Mouse (Mus musculus) megakaryocyte progenitor cell, adult 5-6 weeks (primary cell): ENCODE measurements around the gene Carns1. TPM values are rescaled to one million over a fixed set of nuclear protein-coding genes. Genes with fewer than 3 reads are reported as not detected.
"Not testable (repeated sequence)": the region's sequence is repeated elsewhere in the genome, so short reads cannot be mapped to it uniquely, and the experiment has no call there.

Source experiments
- ATAC-seq: replicated peaks from 2 replicates; pipeline ENCODE4 v1.8.0; 2016; ENCODE audit warnings: mild to moderate bottlenecking, moderate TSS enrichment, inconsistent platforms; ENCODE audit not compliant: poor library complexity
- total RNA-seq, 2 experiments: library from RNA; stranded (forward) in 1 of 2; stranded (reverse) in 1 of 2; fragments of 157-497, 149-512 nt in 1 of 2; fragments of 200-1000 nt in 1 of 2; gene quantifications; 2 replicates each; pipeline versions ENCODE4 v1.2.3 to v1.2.4; 2015 to 2017

Carns1 gene
- total RNA-seq, 2 experiments from 2014 or later, result 1.0 to 2.4 TPM

DNA sequence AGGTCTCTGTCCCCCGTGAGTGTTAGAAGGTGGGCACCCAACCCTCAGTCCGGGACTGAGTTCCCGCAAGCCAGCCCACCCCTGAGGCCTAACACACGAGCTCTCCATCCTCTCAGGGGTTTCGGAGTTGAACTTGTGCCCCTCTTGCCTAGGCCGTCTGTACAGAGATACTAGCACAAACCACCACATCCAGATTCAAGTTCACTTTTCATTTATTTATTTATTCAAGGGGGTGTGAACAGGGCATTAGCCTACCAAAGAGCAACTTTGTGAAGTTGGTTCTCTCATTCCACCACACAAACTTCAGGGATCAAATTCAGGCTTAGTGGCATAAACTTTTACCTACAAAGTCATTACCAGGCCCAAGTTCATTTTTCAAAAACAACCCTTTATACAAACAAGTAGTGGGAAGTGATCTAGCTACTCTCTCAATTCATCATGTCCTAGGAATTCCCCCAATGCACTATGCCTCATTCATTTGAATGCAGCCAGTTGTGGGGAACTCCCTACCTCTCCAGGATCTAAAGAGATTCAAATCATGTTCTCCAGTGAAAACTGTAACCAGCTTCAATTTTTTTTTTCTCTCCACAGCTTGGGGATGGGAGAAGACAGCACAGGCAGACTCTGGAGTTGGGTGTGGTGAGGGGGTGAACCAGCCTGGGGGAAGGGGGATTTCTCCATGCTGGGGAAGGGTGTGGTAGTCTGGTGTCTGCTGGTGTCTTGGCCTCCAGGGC, 39.9 kb downstream of the Carns1 start:
- not testable (repeated sequence) for ATAC-seq

GRCm38 (mm10) chr19:4134354-4134753, 40.9 kb downstream of the Carns1 start:
- ATAC-seq, result no peak

DNA sequence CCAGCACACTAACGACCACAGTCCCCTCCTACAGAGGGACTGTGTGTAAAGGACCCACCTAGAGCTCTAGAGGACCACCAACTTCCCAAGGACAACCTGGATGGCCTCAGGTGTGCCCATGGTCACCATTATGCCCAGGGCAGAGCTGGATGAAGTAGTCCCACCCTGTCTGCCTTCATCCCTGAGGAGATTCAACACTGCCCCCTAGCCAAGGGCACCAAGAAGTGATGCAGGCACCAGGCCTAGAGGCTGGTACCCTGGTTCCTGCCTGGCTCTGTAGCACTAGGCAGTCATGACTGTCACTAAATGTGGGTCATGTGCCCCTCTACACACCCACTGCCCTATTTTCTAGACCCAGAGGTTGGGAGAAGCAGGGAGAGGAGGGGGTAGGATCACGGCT, 43.5 kb downstream of the Carns1 start:
- ATAC-seq, result peak; percentile 45; the same call in 1 of the 2 replicates

DNA sequence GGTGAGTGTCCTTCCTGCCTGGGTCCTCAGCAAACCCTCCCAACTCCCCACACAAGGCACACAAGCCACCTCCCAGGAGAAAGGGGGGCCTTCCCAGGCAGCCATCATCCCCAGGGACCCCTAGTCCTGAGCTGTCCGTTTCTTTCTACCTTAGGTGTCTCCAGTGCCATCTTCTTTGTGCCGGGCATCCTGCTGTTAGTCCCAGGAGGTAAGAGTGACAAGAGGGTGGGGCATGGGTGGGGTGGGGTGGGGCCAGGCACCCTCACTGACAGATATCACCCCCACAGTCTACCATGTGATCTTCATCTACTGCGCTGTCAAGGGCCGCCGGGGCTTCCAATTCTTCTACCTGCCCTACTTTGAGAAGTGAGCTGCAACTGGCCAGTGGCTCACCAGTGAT, 44.2 kb downstream of the Carns1 start:
- peak; percentile 48 for ATAC-seq

GRCm38 (mm10) chr19:4130106-4130505, 45.2 kb downstream of the Carns1 start:
- no peak for ATAC-seq

DNA sequence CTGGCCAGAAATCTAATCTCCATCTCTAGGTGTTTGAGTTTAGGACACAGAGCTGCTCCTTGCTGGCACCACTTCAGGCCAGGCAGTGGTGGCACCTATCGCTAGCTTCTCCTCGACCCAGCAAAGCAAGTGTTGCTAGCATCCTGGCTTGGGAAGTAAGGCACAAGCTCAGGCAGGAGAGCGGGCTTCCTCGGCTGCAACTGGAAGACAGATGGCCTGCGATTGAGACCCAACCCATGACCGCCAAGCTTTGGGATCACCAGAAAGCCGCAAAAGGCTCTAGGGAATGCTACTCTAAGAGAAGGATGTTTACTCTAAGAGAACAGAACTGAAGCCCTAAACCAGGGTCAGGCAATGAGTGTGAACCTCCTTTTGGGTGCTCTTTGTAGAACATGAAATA, 45.8 kb downstream of the Carns1 start:
- ATAC-seq, result no peak

GRCm38 (mm10) chr19:4126759-4127495, 48.4 kb downstream of the Carns1 start:
- no peak for ATAC-seq

DNA sequence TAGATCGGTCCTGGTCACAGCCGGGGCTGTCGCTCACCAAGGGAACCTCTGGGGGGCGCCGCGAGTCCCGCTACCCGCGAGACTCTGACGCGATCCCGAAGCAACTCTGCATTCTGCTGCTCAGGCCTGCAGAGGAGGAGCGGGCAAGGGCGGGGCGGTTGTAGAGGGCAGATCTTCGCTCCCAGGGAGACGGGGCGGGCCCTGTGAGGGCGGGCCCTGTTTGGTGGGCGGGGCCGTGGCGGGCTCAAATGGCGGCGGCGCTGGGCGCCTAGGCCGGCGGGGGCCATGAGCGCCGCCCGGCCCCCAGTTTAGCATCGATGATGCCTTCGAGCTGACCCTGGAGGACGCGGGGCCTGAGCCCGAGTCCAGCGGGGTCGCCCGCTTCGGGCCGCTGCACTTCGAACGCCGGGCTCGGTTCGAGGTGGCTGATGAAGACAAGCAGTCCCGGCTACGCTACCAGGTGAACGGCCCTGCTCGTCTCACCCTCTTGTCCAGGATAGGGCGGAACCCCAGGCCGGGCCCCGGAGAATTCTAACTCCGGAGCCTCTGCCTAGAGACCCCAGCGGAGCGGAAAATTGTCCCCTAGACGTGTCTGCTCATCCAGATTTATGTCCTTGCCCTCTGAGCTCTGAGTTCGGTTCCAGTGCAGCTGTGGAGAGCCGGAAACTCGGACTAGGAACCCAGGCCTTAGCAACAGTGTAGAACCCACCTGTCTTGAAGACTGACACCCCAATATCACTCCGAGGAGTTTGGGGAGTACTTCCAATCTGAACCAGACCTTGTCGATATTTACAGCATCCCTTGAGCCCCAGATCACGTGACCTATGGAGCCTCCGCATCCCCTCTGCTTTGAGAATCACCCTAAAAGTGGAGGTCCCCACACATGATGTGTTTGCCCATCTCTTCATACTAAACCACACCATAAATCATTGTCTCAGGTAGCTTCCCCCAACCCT, 49.3 kb downstream of the Carns1 start, which contains the start of gene Aip:
TSS of gene Aip (minus strand) at position 118 of the 956 bp plus-strand sequence.
- ATAC-seq, result peak; percentile 78

DNA sequence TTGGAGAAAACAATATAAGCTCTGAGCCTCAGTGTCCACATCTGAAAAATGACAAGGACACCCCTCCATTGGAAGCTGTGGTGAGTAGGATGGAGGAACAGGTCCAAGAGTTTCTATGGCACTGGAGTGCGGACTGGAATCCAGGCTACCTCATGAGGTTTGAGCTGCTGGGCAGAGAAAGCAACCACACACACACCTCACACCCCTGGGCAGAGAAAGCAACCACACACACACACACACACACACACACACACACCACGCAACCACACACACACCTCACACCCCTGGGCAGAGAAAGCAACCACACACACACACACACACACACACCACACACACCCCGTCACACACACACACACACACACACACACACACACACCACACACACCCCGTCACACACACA, 50.0 kb downstream of the Carns1 start:
- not testable (repeated sequence) for ATAC-seq

DNA sequence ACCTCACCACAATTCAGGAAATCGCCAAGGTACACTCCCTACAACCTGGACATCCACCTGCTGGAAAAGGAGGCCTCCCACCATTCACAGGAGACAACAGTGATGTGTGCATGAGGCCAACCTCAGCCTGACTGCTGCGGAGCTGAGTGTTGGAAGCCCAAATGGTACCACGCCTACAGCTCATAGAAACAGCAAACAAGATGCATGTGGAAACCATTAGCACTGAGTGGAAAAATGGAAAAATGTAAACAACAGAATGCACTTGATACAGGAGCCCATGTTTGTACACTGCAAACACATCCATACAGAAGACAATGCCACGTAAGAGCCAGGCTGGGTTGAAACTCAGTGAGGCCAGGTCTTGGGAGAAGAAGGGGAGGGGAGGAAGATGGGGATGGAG, 50.8 kb downstream of the Carns1 start:
- no peak for ATAC-seq

- ATAC-seq, result no peak
Observed at GRCm38 (mm10) chr19:4122411-4123370, 52.6 kb downstream of the Carns1 start.

- ATAC-seq, result not testable (repeated sequence)
Observed at GRCm38 (mm10) chr19:4121896-4122295, 53.4 kb downstream of the Carns1 start.

GRCm38 (mm10) chr19:4121097-4121805, 54.0 kb downstream of the Carns1 start:
- ATAC-seq, result peak; percentile 75

GRCm38 (mm10) chr19:4120496-4120895, 54.8 kb downstream of the Carns1 start:
- no peak for ATAC-seq

GRCm38 (mm10) chr19:4119716-4120487, 55.4 kb downstream of the Carns1 start:
- ATAC-seq, result no peak

DNA sequence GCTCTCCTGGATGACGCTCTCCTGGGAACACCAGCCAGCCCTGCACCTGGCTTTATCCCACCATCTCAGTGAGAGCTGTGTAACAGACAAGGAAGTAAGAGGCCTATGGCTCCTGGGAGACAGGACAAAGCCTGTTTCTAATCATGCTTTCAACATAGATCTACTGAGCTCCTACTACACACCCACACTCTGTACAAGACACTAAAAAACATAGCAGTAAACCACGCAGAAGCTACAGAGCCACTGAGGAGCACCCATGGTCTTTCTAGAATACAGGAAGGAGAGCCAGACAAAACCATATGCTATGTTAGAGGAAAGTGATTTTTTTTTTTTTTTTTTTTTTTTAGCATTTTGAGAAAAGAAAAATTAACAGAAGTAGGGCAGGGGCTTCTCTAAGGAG, 56.9 kb downstream of the Carns1 start:
- no peak for ATAC-seq

- ATAC-seq, result no peak
Observed at GRCm38 (mm10) chr19:4117006-4117405, 58.3 kb downstream of the Carns1 start.

DNA sequence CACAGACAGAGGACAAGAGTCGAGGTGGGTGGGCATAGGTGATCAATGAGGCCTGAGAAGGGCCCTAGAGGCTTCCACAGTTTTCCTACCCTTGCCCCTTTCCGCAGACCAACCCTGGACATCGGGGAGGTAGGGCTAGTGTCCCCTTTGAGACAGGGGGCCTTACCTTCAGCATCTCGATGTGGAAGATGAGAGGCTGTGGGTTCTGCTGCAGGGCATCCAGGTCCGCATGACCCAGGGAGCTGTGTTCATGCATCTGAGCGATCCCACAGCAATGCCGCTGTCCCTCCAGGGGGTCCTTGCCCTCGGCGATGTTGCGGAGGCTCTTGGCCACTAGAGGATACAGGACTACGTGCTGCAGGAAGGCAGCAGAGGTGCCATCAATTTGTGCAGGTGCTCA, 59.5 kb downstream of the Carns1 start:
- no peak for ATAC-seq

GRCm38 (mm10) chr19:4115144-4115543, 60.1 kb downstream of the Carns1 start:
- ATAC-seq, result no peak
